Mouse (Mus musculus): ENCODE results near the gene Gm20838. TPM values are rescaled to one million over a fixed set of nuclear protein-coding genes. Genes with fewer than 3 reads are reported as not detected.
"Not testable (repeated sequence)": the region's sequence is repeated elsewhere in the genome, so short reads cannot be mapped to it uniquely, and the experiment has no call there.

Gm20838 gene
- not detected in 2 replicates for polyA plus RNA-seq (2012)

- TF ChIP-seq GATA1 (IDR thresholded peaks at IDR 0.05; ENCODE audit: low read length) = not testable (repeated sequence)
Observed at GRCm38 (mm10) chrY:33543064-33543463, at the start of gene Gm20838. Gene Gm20838, minus strand, starts transcription at chrY:33543164.
